Mouse (Mus musculus) spleen, postnatal 10 days (tissue): ENCODE data around the gene Akap13.

Source experiments
- DNase-seq, 2 experiments: peaks; one replicate each; pipeline ENCODE4 v3.0.0; 2021 to 2022; ENCODE audit warnings: low spot score in 2 of 2

Akap13 gene

GRCm38 (mm10) chr7:75456152-75456888, 986 bp downstream of the Akap13 start:
- DNase-seq, result no peak

GRCm38 (mm10) chr7:75460290-75460689, 5.0 kb downstream of the Akap13 start:
- DNase-seq, result no peak

GRCm38 (mm10) chr7:75463579-75464162, 8.3 kb downstream of the Akap13 start:
- no peak for DNase-seq

- DNase-seq, result no peak
Observed at GRCm38 (mm10) chr7:75467791-75468190, 12.5 kb downstream of the Akap13 start.

GRCm38 (mm10) chr7:75470318-75470925, 15.1 kb downstream of the Akap13 start:
- no peak for DNase-seq

- no peak for DNase-seq
Observed at GRCm38 (mm10) chr7:75472316-75473195, 17.2 kb downstream of the Akap13 start.

- no peak for DNase-seq
Observed at GRCm38 (mm10) chr7:75473294-75473693, 18.0 kb downstream of the Akap13 start.

GRCm38 (mm10) chr7:75474064-75474463, 18.7 kb downstream of the Akap13 start:
- DNase-seq, result no peak

- DNase-seq, result no peak
Observed at GRCm38 (mm10) chr7:75474564-75475150, 19.3 kb downstream of the Akap13 start.

- no peak for DNase-seq
Observed at GRCm38 (mm10) chr7:75478060-75478459, 22.7 kb downstream of the Akap13 start.

- DNase-seq, result no peak
Observed at GRCm38 (mm10) chr7:75480721-75481426, 25.5 kb downstream of the Akap13 start.

- DNase-seq, result no peak
Observed at GRCm38 (mm10) chr7:75486031-75486430, 30.7 kb downstream of the Akap13 start.

- DNase-seq, result no peak
Observed at GRCm38 (mm10) chr7:75495941-75496441, 40.7 kb downstream of the Akap13 start.

GRCm38 (mm10) chr7:75498627-75499026, 43.3 kb downstream of the Akap13 start:
- no peak for DNase-seq

- DNase-seq, result no peak
Observed at GRCm38 (mm10) chr7:75499271-75499670, 43.9 kb downstream of the Akap13 start.

GRCm38 (mm10) chr7:75500164-75500563, 44.8 kb downstream of the Akap13 start:
- no peak for DNase-seq

GRCm38 (mm10) chr7:75500793-75501192, 45.5 kb downstream of the Akap13 start:
- DNase-seq, result no peak

GRCm38 (mm10) chr7:75504524-75504923, 49.2 kb downstream of the Akap13 start:
- DNase-seq, result no peak

GRCm38 (mm10) chr7:75506628-75507027, 51.3 kb downstream of the Akap13 start:
- DNase-seq, result no peak

GRCm38 (mm10) chr7:75509085-75509873, 53.9 kb downstream of the Akap13 start:
- no peak for DNase-seq
